Mouse (Mus musculus) kidney, adult 11 months (tissue): Measurements from ENCODE around the gene Spns2.
A peak's percentile ranks its signal among the peaks of the same experiment; 100 is the strongest.
"Not testable (repeated sequence)": the region's sequence is repeated elsewhere in the genome, so short reads cannot be mapped to it uniquely, and the experiment has no call there.

ENCODE experiments used
- DNase-seq: peaks from one replicate; pipeline ENCODE4 v3.0.0; 2022

The Spns2 gene

DNA sequence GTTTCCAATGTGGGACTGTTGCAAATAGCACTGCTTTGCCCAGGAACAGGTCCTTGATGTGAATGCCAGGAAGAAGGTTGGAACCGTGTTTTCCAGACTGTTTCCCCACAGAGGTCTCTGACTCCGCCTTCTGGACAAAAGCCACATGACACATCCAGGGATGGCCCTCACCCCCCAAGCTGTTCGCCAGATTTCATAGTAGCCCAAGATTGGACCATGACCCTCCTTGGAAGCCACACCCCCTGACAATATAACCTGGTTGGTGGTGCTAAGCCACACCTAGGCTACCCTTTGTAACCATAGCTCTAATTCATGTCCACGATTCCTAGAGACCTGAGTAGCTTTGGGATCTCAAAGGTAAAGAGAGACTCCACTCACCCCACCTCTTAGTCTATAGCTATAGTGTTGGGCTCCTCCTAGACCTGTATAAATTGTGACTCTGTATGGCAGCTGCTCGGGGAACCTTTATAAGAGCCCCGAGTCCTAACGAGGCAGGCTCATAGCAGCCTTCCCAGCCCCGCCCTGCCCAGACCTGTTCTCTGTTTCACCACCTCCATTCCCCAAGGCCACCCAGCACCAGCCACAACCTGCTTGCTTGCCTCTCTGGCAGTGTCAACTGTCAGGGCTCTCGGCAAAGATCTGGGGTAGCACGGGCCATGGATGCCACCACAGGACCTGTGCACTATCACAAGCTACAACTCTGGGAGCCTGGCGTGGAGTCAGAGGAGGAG is 54.6 kb downstream of the Spns2 start, which contains the start of gene Ggt6:
TSS of gene Ggt6 (plus strand) at position 564 of the 731 bp plus-strand sequence.
- peak; percentile 92 for DNase-seq

DNA sequence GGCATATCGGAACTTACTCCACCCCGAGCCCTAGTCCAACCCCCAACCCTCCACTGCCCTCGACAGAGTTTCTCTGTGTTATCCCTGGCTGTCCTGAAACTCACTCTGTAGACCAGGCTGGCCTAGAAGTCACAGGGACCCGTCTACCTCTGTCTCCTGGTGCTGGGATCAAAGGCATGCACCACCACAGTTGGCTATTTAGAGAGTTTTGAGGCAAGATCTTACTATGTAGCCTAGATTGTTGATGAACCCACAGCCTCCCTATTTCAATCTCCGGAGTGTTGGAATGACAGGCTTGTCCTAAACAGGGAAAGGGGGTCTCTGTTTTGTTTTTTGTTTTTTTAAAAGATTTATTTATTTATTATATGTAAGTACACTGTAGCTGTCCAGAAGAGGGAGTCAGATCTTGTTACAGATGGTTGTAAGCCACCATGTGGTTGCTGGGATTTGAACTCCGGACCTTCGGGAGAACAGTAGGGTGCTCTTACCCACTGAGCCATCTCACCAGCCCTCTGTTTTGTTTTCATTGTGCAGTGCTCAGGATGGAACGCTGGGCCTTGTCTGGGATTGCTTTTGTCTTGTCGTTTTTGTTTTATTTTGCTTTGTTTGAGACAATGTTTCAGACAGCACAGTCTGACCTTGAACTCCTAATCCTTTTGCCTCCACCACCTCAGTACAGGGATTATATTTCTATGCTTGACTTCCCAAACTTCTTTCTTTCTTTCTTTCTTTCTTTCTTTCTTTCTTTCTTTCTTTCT is 59.2 kb downstream of the Spns2 start:
- DNase-seq, result not testable (repeated sequence)

DNA sequence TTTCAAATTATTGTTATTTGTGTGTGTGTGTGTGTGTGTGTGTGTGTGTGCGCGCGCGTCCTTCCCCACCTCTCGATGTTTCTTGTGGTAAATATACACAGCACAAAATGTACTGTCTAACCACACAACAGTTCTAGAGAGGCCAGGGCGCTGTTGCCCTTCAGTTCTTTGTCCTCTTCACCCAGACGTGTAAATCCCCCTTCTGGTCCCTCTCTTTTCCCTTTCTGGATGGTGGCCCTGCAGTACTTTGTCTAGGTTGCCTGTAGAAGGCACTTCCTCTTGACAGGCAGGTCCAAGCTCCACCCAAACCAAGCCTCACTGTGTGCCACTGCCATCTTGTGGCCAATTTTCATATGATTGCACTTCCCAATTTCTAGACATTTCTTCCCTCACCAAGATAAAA is 60.4 kb downstream of the Spns2 start:
- DNase-seq, result peak; percentile 80

DNA sequence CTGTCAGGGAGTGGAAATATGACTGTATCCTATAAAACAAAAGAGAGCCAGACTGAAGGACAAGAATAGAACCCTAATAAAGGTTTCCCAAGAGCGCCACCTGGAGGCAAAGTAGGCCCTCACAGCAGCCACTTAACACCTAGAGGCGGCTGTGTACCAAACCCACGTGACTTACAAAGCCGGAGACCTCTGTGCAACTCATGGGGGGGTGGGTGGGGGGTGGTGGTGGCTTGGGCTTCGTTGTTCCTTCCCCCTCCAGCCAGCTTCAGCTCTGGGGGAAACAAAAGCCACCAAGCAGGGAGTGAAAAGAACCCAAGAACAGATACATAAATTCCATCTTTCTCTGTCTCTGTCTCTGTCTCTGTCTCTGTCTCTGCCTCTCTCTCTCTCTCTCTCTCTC is 61.0 kb downstream of the Spns2 start:
- DNase-seq, result peak; percentile 86

DNA sequence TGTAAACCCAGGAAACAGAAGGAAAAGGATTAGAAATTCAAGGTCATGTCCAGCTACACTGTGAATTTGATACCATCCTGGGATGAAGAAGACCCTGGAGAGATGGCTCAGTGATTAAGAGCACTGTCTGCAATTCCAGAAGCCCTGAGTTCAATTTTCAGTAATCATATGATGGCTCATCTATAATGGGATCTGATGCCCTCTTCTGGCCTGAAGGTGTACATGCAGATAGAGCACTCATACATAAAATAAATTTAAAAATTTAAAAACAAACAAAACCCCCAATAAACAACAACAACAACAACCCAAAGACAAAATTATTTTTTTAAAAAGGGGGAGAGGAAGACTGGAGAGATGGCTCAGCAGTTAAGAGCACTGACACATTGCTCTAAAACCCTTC is 62.8 kb downstream of the Spns2 start:
- no peak for DNase-seq

DNA sequence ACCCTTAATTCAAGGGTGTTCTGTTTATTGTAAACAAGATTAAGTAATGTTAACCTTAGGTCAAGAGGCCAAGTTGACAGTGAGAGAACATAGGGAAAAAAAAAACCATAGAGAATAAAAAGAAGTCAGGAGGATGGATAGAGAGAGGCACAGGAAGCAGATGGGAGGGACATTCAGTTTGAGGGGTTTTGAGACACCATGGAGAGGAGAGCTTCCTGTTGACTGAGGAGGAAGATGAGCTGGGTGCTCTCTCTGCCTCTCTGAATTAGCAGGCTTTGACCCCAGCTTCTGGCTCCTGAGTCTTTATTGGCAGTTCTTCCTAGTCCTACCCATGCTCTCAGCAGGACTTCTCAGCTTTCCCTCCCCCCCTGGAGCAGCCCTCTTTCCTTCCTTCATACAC is 64.5 kb downstream of the Spns2 start:
- no peak for DNase-seq

DNA sequence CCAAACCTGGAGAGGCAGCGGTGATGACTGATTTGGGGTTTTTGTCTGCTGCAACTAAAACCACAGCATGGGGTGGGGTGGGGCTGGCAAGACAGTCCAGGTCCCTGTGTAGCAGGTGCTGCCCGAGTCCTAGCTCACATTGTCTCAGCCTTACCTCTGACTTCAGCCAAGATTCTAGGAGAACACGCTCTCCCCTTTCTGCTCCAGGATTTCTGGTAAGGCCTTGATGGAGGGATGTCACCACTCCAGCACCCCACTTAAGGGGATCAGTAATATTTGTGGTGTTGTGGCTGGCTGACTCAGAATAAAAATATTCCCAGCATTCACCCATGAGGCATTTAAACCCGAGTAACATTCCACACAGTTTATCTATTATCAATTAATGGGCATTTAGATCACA is 66.0 kb downstream of the Spns2 start:
- DNase-seq, result no peak

DNA sequence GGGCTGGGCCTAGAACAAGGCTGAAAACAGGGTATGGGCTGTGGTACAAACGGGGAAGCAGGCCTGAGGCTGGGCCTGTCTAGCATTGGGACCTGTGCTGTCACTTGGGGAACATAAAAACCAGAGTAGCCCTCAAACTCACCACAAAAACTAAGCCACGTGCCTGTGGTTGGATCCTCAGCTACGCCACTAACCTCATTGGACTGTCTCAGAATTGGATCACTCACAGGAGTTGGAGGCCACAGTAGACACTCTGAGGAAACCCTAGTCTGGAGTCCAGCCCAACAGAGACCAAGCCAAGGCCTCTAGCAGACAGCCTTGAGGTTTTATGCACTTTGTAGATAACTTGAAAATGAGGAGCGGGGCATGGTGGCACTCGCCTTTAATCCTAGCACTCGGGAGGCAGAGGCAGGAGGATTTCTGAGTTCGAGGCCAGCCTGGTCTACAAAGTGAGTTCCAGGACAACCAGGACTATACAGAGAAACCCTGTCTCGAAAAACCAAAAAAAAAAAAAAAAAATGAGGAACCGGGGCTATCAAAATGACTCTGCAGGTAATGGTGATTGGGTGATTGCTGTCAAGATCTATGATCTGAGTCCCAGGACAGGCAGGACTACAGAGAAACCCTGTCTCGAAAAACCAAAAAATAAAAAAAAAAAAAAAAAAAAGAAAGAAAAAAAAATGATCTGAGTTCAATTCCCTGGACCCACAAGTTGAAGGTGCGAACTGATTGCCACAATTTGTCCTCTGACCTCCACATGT is 68.0 kb downstream of the Spns2 start:
- no peak for DNase-seq

DNA sequence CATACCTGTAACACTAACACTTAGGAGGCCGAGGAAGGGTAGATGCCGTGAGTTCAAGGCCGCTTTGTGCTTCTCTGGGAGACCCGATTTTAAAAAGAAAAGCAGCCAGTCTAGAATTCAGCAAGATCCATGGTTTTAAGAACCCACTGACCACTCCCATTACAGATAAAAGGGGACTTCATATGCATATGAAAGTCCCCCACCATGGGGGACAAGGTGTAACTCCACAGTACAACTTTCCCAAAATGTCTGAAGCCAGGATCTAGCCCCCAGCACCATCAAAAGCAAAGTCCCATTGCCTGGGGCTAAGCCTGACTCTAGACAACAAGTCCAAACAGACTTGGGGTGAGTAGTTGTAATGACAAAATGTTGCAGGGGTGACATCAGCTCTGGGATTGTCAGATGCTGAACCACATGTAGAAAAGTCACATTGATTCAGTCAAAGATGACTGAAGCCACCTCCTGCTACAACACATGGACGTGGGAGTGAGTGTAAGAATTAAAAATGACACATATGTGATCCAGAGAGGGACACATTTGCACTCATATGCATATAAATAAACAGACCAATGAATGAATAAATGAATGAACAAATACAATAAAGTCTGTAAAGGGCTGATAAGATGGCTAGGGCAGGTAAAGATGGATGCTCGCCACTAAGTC is 69.1 kb downstream of the Spns2 start:
- DNase-seq, result no peak

DNA sequence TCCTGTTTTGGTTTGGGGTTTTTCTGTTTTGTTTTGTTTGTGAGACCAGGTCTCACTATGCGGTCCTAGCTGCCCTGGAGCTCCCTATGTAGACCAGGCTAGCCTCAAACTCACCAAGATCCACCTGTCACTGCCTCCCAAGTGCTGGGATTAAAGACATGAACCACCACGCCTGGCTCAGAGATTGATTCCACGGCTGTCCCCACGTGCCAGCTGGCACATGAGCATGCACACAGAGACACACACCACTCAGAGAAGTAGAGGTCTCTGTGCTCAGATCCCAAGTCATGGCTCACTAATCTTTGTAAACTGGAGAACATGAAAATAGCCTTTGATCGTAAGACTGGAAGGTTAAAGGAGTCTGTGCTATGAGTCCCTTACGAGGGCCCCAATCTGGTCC is 70.7 kb downstream of the Spns2 start:
- DNase-seq, result no peak

DNA sequence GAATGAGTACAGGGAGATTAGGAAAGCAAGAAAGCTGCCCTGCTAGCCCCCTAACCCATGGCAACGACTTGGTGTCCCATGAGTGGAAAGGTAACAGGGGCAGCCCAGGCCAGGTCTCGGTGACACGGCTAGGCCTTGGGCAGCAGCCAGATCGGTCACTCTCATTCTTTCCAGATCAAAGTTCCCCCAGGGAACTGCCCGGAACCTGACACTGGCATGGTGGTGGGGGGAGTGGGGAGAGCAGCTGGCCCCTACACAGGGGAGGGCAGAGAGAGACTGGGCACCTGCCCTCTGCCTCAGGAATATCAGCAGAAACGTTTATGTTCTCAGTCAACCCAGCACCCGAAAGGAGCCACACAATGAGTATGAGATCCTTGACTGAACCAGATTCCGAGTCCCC is 71.5 kb downstream of the Spns2 start:
- peak; percentile 75 for DNase-seq

DNA sequence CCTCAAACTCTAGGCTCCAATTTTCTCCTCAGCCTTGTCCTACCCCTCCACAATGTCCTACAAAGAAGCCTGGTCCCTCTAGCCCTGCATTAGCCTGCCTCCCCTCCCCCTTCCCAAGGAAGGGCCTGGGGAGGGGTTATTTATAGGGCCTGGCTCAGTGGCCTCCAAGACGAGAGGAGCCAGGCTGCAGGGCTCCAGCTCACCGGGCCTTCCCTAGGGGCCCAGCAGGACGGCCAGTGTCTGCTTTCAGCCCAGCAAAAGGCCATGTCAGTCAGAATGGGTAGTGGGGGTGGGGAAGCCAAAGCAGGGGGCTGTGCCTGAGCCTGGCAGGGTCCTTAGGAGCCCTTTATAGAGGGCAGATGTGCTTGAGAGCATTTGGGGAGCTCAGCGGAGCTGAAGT is 72.3 kb downstream of the Spns2 start:
- DNase-seq, result no peak

DNA sequence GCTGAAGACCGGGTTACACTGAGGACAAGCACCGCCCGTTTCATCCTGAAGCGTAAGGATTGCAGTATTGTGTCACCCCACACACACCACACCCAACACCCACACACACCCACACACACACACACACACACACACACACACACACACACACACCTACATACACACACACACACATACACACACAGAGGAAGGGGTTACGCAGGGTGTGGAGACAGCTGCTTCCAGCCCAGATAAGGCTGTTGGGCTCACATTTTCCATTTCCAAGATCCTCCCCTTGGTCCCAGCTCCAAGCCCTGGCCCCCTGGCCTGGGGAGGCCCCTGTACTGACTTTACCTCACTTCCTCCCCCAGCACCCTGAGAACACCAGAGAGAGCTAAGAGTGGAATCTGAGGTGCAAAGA is 73.0 kb downstream of the Spns2 start:
- DNase-seq, result no peak

DNA sequence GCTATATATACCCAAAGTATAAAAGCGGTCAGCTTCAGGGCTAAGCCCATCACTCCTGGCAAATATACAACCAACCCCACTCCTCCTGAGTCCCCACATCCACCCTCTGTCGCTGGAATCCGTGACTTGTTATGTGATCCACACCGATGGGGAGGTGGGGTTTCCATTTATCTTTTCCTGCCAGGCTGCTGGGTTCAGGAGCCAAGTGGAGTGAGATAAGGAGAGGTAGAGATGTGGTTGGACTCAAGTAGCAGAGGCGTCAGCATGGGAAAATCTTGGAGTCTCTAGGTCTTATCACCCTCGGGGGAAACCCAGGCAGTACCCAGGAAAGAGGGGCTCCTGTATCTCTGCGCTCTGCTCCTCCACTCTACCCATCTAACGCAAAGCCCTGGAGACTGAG is 74.5 kb downstream of the Spns2 start:
- DNase-seq, result no peak

DNA sequence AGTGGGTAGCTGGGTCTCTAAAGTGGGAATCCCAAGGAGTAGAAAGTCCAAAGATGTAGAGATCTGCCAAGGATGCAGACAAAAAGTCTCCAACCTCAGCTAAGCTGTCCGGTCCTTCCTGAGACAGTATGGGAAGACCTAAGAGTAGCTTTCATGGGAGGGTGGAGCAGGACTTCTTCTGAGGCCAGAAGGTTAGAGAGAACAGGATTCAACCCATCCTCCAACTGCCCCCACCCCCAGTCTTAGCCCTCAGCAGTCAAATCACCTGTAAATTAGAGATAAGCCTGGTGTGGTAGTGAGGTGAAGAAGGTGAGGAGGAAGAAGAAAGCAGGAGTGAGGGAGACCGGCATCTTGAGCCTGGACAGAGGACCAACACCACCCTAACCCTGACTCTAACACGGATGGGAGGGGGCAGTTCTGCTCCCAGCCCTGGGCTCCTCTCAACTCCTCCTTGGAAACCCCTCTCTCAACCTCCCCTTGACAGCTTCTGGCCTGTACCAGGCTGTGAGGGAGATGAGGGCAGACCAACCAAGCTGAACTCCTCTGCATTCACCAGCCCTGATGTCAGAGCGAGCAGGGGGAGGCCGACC is 76.0 kb downstream of the Spns2 start:
- DNase-seq, result no peak

DNA sequence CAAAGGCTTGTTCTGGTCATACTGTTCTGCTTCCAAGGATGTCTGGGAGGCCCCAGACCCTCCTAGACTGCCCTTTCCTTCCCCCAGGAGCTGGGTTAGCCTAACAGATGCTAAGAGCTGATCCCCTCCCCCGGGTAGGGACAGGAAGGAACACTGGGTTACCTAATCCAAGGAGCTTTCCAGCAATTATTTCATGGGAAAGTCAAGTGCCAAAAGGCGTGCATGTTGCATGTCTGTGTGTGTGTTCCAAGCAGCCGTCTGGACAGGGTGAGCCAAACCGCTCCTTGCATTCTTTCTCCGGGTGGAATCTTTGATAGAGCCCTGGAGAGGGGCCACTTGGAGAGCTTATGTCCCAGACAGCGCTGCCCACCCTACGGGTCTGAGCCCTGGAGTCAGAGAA is 76.7 kb downstream of the Spns2 start:
- no peak for DNase-seq

DNA sequence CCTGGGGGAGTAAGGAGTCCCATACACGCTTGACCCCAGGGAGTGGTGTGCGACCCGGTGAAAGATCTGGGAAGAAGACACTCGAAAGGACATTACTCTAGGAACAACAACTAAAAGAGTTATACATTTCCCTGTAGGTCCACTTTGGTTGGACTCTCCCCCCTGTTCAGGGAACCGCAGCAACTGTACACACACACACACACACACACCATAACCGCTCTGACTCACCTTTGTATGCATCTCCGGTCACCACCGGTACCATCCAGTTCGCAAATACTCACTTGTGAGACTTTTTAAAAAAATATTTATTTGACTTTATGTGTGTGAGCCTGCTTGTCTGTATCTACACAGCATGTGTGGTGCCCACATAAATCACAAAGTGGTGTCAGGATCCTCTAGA is 77.8 kb downstream of the Spns2 start:
- no peak for DNase-seq

DNA sequence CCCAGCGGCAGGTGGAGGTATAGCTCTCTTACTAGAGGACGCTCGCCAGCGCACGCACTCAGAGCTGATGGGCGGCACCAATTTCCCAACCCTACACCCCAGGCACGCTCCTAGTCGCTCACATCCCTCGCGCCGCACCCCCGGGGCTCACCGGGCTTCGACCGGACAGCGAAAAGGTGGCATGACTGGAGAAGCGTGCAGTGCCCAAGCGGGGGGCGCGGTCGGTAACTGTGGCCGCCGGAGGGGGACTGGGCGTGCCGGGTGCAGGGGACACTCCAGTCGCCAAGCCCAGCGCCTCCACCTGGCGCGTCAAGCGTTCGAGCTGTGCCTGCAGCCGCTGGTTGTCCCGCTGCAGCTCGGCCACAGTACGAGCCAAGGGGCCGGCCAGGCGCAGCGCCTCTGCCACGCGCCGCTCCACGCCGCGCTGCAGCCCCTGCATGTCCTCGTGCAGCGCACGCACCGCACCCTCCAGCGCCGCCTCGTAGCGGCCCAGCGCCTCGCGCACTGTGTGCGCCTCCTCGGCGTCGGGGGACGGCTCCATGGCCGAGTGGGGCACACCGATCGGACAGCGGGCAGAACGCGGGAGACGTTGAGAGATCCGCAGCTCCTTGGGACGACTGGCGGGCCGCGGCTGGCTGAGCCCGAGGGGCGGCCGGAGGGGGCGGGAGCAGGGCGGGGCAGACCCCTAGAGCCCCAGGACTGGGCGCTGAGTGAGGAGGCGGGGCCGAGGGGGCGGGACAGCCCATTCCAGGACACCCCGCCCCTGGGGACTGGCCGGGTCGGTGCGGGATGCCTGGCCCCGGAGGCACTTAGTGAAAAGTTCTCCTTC is 78.4 kb downstream of the Spns2 start, which contains the start of gene Smtnl2:
TSS of gene Smtnl2 (minus strand) at position 621 of the 829 bp plus-strand sequence.
- peak; percentile 89 for DNase-seq

DNA sequence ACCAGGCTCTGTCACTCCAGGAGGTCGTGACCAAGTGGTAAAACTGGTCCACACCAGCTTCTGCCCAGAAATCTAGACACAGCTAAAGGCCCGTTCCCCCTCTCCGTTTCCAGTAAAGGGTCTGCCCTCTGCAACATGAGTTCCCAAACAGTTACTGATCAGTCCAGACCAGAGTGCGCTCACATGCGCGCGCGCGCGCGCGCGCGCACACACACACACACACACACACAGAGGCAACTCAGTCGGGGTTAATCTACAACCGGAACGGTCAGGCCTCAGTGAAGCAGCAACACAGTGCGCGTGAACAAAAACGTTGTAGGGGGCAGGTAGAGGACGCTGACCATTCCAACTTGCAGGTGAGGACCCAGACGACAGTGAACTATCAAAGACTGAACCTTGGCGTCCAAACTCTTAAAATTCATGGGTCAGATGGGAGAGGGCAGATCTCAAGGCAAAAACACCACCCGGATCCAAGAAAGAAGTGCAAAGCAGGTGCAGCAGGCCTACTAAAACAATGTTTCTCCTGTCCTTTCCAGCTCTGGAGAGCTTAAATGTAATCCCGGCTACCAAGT is 79.1 kb downstream of the Spns2 start:
- peak; percentile 92 for DNase-seq

DNA sequence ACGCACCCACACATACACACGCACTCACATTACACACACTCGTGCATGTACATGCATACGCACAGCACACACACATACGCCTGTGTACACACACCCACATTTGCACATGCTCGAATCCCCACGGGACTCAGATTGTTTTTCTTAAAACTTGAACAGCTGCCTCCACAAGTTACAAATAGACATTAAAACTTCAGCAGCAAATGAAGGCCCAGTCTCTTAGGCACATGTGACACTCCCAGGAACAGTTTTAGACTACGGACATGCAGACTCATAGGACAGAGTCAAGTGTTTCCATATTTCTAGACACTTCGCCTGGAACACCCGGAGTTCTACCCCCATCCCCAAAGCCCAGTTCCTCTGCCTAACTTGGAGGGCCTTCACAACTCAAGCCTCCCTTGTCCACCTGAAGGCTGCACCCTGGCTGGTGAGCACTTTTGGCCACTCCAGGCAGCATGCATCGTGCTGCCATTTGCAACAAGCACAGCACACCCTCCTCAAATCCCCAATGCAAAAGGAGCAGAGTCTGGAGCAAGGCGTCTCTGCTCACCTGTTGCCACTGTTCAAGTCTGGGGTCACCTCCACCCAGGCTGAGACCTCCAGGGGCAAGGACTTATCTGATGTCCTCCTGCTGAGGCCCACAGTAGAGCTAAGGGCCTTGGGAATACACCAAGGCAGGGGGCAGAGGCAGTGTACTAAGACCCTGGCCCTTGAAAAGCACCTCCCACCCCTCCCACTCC is 79.9 kb downstream of the Spns2 start:
- no peak for DNase-seq
